Mouse (Mus musculus): ENCODE measurements around the gene Ndc1.

DNA sequence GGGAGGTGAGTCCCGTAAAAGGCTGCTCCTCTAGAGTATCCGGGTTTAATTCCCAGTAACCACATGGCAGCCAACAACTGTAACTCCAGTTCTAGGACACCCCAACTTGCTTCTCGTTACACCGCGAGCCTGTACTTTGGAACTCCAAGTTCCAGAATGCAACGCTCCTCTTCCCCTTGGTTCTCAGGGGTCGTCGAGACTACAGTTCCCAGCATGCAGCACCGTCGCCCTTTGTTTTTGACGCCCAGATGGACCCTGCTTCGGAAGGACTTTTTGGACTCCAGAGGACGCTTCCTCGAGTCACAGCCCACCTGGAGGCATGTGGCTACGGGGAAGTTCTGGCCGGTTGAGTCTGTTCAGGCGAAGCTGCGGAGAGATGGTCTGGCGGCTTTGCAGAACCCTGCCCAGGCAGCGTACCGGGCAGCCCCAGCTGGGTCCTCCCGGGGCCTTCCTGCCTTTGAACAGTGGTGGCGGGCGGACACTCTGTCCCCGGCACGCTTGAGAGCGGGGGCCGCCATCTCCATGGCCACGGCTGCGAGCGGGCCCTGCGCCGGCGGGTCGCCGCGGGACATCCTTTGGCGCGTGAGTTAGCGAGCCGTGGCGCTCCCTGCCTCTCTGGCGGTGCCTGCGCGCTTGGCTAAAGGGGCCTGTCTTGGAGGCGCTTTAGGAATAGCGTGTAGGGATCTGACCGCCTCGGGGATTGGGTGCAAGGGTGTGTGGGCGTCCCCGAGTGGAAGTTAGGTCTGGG, at the start of gene Ndc1:
- TF ChIP-seq CTCF (IDR thresholded peaks at IDR 0.05), result no peak
- peak; percentile 41; the same call in 1 of the 2 replicates for TF ChIP-seq POLR2A (IDR thresholded peaks at IDR 0.05; ENCODE audit: insufficient read depth, low read depth, low read length)

Measured in heart, adult 2 months (tissue).